Mouse (Mus musculus): Measurements from ENCODE around the gene Spsb4.

DNA sequence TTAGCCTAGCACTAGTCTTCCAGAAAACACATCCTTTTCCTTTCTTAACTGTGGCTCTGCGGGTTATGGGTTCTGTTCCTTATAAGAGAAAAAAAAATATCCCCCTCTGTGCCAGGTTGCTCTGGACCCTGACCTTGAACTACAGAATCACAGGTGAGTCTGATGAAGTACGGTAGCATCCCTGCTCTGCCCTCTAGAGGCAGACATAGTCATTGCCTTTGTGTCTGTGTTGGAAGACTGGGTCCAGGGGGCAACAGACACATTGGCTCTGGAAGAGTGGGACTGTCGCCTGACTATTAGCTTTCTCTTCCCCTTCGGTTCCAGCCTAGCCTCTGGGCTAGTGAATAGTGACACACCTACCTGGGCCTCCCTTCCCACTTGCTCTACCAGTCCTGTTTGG lies 58.4 kb downstream of the Spsb4 start:
- TF ChIP-seq POLR2A (IDR thresholded peaks at IDR 0.05; ENCODE audit: insufficient read depth, low read depth, low read length) (no peak), CTCF (IDR thresholded peaks at IDR 0.05) (peak; percentile 73), EP300 (IDR thresholded peaks at IDR 0.05; ENCODE audit: insufficient read depth, low read depth, low read length) (no peak)

Measured in heart, adult 2 months (tissue).